Mouse (Mus musculus) kidney, embryonic 15.5 days (tissue): ENCODE measurements around the gene Grk3. TPM values are rescaled to one million over a fixed set of nuclear protein-coding genes. Genes with fewer than 3 reads are reported as not detected.

ENCODE experiments used
- ATAC-seq: fragments of 200-750 bp; cut with Nextera tagmentation; replicated peaks from 2 replicates; pipeline ENCODE4 v1.8.0; 2017; ENCODE audit warnings: moderate TSS enrichment; ENCODE audit not compliant: low FRiP score
- H3K27ac ChIP-seq: fragments of 300-500 bp; sonication (generic); 2 replicates; pipeline ENCODE4 v1.5.1; 2015; ENCODE audit warnings: mild to moderate bottlenecking, inconsistent platforms
- H3K27me3 ChIP-seq: fragments of 300-500 bp; sonication (generic); 2 replicates; pipeline ENCODE4 v1.6.1; 2015; ENCODE audit warnings: inconsistent platforms
- H3K36me3 ChIP-seq: fragments of 300-500 bp; sonication (generic); 2 replicates; pipeline ENCODE4 v1.6.1; 2015; ENCODE audit warnings: inconsistent platforms
- H3K4me1 ChIP-seq: fragments of 300-500 bp; sonication (generic); 2 replicates; pipeline ENCODE4 v1.6.1; 2015; ENCODE audit warnings: inconsistent platforms
- H3K4me2 ChIP-seq: fragments of 300-500 bp; sonication (generic); 2 replicates; pipeline ENCODE4 v1.6.1; 2015; ENCODE audit warnings: moderate library complexity, mild to moderate bottlenecking, inconsistent platforms
- H3K4me3 ChIP-seq: fragments of 300-500 bp; sonication (generic); replicated peaks from 2 replicates; pipeline ENCODE4 v1.5.1; 2015; ENCODE audit warnings: mild to moderate bottlenecking, inconsistent platforms
- H3K9ac ChIP-seq: fragments of 300-500 bp; sonication (generic); 2 replicates; pipeline ENCODE4 v1.6.1; 2015; ENCODE audit warnings: mild to moderate bottlenecking, inconsistent platforms
- H3K9me3 ChIP-seq: fragments of 300-500 bp; sonication (generic); replicated peaks from 2 replicates; pipeline ENCODE4 v1.6.1; 2016; ENCODE audit warnings: inconsistent platforms
- WGBS: fragments of 180-500 bp; shearing (Covaris S2); methylation state at CpG from one replicate; pipeline ENCODE4 v1.1.7; 2015; ENCODE audit warnings: mixed read lengths; 5-methylcytosine and 5-hydroxymethylcytosine counted together
- polyA plus RNA-seq: library from polyadenylated mRNA; unstranded; fragments of >200 nt; fragmentation: Nextera tagmentation; extraction: Ambion mirVana; gene quantifications from 2 replicates; pipeline ENCODE4 v1.2.1, GENCODE M21; 2015

Gene Grk3
- polyA plus RNA-seq, 1 experiment from 2014 or later = 11.9 TPM

- Histone ChIP-seq H3K36me3 (0 out of 2 replicates have a peak, but pooled peaks cover 4% of the 10 kb centered on the region), H3K4me2 (no peak overlapping the region), H3K4me1 (peaks cover 10% of the 10 kb centered on the region), H3K9ac (no peak overlapping the region), H3K27me3 (no peaks in the 10 kb centered on the region), H3K9me3 (no peaks in the 10 kb centered on the region), H3K4me3 (no peak overlapping the region), H3K27ac (no peak overlapping the region)
- WGBS = 94% methylated on average over 5 of the region's 5 CpGs
- ATAC-seq = no peak
Observed at GRCm38 (mm10) chr5:112925422-112925821, 90.2 kb downstream of the Grk3 start.

DNA sequence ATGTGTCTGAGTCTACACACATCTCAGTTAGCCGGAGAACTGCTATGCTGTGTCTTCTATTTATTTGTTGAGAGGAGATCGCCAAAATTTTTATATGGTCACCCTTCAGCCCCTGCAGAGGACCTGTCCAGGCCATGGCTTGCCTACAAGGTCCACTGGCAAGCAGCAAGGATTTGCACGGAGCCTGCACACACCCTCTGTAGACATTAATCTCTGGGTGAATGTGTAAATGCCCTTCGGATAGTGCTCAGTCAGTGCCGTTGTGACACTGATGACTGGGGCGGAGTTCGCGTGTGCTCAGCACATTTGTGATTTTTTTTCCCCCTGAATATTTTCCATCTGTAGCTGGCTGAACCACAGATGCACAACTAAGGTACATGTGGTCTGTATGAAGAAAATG is 90.8 kb downstream of the Grk3 start:
- Histone ChIP-seq H3K27me3 (no peaks in the 10 kb centered on the region), H3K4me2 (no peak overlapping the region), H3K27ac (no peak overlapping the region), H3K36me3 (0 out of 2 replicates have a peak, but pooled peaks cover 4% of the 10 kb centered on the region), H3K4me1 (peaks cover 10% of the 10 kb centered on the region), H3K9ac (no peak overlapping the region), H3K9me3 (no peaks in the 10 kb centered on the region), H3K4me3 (no peak overlapping the region)
- WGBS = 82% methylated on average over 8 of the region's 8 CpGs
- no peak for ATAC-seq

GRCm38 (mm10) chr5:112923841-112924240 is 91.8 kb downstream of the Grk3 start:
- H3K9ac ChIP-seq = no peak overlapping the region
- H3K4me2 ChIP-seq = no peak overlapping the region
- no peak overlapping the region for H3K4me3 ChIP-seq
- H3K27ac ChIP-seq = no peak overlapping the region
- H3K27me3 ChIP-seq = no peaks in the 10 kb centered on the region
- H3K9me3 ChIP-seq = no peaks in the 10 kb centered on the region
- no peak for ATAC-seq
- 0 out of 2 replicates have a peak, but pooled peaks cover 4% of the 10 kb centered on the region for H3K36me3 ChIP-seq
- WGBS = 95% methylated on average over 14 of the region's 14 CpGs
- H3K4me1 ChIP-seq = peaks cover 10% of the 10 kb centered on the region

- Histone ChIP-seq H3K27ac (no peak overlapping the region), H3K9ac (no peak overlapping the region), H3K4me2 (no peak overlapping the region), H3K36me3 (0 out of 2 replicates have a peak, but pooled peaks cover 4% of the 10 kb centered on the region), H3K4me3 (no peak overlapping the region), H3K27me3 (no peaks in the 10 kb centered on the region), H3K4me1 (no peaks in the 10 kb centered on the region), H3K9me3 (no peaks in the 10 kb centered on the region)
- ATAC-seq = no peak
Observed at GRCm38 (mm10) chr5:112921914-112922313, 93.7 kb downstream of the Grk3 start.

DNA sequence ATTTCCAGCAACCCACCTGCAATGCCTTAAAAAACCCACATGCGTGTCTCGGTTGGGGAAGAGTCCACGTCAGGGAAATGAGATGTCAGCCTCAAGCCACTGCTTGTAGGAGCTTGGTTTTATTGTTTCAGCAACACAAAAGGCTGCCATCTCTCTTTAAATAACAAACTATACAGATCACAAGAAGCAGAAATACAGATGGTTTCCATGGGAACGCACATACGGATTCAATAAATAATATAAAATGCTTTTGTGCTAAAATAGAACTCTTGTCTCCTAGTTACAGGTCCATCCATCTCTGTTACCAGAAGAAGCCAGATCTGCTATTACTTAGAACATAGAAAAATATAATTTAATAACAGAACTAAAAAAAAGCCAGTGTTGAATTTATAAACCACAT is 105.2 kb downstream of the Grk3 start:
- WGBS = 84% methylated on average over 5 of the region's 5 CpGs
- no peak overlapping the region for H3K4me3 ChIP-seq

DNA sequence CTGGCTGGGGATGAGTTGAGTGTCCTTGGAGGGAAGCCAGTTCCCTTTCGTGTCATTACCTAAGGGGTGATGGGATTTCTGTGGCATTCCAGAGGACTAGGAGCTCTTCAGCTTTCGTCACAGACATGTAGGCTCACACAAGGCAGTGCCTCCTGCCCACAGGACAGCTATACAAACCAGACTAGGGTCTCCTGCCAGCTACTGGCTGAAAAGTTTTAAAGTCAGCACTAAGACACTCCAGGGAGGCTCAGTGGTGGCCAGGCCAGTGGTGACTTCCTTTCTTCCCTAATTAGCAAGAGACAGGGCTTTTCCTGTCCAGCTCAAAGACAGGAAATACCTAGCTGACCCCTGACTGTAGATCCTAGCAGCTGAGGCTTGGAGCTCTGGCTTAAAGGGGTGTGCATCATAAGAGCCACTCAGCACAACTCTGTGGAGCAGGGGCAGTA is 107.4 kb downstream of the Grk3 start:
- H3K36me3 ChIP-seq = no peaks in the 10 kb centered on the region
- H3K9me3 ChIP-seq = no peaks in the 10 kb centered on the region
- H3K4me3 ChIP-seq = no peak overlapping the region
- no peak overlapping the region for H3K4me2 ChIP-seq
- H3K27ac ChIP-seq = 0 out of 2 replicates have a peak overlapping the region, but pooled peaks have one; percentile 48
- no peaks in the 10 kb centered on the region for H3K27me3 ChIP-seq
- no peak overlapping the region for H3K9ac ChIP-seq
- peaks cover 13% of the 10 kb centered on the region for H3K4me1 ChIP-seq
- WGBS = 47% methylated on average over 2 of the region's 2 CpGs
- ATAC-seq = 0 out of 2 replicates have a peak, but pooled peaks have one; percentile 25

More for the DNA sequence above, 105.2 kb downstream of the Grk3 start:
- Histone ChIP-seq H3K4me2 (no peak overlapping the region), H3K9me3 (no peaks in the 10 kb centered on the region), H3K36me3 (peaks cover 6% of the 10 kb centered on the region; the same call in 1 of the 2 replicates), H3K27me3 (no peaks in the 10 kb centered on the region), H3K9ac (no peak overlapping the region), H3K4me1 (peaks cover 13% of the 10 kb centered on the region), H3K27ac (no peak overlapping the region)
- no peak for ATAC-seq

GRCm38 (mm10) chr5:112907504-112907903 is 108.1 kb downstream of the Grk3 start:
- H3K4me2 ChIP-seq = no peak overlapping the region
- H3K27ac ChIP-seq = no peak overlapping the region
- peaks cover 13% of the 10 kb centered on the region for H3K4me1 ChIP-seq
- no peak for ATAC-seq
- H3K27me3 ChIP-seq = no peaks in the 10 kb centered on the region
- H3K4me3 ChIP-seq = no peak overlapping the region
- 42% methylated on average over 6 of the region's 6 CpGs for WGBS
- H3K36me3 ChIP-seq = no peaks in the 10 kb centered on the region
- no peak overlapping the region for H3K9ac ChIP-seq
- H3K9me3 ChIP-seq = no peaks in the 10 kb centered on the region

DNA sequence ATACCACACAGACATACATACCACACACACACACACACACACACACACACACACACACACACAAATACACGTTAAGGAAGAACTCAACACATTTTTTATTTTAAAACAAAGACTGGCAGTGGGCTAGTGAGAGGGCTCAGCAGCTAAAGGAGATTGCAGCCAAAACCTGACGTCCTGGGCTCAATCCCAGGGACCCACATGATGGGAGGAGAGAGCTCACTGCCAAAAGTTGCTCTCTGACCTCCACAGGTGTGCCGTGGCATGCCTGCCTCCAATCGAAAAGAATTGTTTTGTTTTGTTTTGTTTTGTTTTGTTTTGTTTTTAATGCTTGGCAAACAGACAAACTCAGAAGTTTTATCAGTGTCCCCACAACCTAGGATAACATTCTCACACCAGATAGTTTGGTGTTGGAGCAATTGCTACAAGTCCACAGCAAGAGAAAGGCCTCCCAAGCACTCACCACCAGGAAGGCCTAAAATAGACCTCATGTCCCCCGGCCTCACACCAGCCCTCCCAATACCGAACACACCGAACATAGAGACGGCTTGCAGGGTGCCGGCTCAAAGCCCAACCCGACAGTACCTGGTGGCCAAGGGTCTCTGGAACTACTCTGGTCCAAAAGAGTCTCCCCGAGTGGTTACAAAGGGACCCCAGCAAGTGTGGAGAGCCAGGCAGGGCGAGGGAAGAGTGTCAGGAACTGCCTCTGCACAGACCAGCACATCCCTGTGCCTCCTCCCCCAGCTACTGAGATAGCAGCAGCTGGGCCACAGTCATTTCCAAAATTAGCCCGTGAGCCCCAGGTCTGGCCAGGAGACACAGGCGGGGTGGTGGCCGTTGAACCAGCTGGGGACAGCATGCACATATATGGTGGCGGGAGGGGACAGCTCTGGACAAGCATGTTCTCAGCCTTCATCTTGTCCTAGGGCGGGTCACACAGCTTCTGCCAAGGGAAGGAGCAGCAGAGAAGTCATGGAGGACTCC is 119.6 kb downstream of the Grk3 start, which contains the start of gene Myo18b:
Myo18b (minus strand) TSS at position 689 of the 981 bp plus-strand sequence.
- H3K9me3 ChIP-seq = peaks cover 3% of the 10 kb centered on the region; the same call in 1 of the 2 replicates
- H3K27ac ChIP-seq = no peak within 1 kb of the TSS
- H3K4me2 ChIP-seq = no peak within 1 kb of the TSS
- ATAC-seq = no peak
- no peak within 1 kb of the TSS for H3K9ac ChIP-seq
- no peaks in the 10 kb centered on the region for H3K4me1 ChIP-seq
- H3K27me3 ChIP-seq = no peaks in the 10 kb centered on the region
- 77% methylated on average over 17 of the region's 17 CpGs for WGBS
- no peak within 1 kb of the TSS for H3K4me3 ChIP-seq
- no peaks in the 10 kb centered on the region for H3K36me3 ChIP-seq

DNA sequence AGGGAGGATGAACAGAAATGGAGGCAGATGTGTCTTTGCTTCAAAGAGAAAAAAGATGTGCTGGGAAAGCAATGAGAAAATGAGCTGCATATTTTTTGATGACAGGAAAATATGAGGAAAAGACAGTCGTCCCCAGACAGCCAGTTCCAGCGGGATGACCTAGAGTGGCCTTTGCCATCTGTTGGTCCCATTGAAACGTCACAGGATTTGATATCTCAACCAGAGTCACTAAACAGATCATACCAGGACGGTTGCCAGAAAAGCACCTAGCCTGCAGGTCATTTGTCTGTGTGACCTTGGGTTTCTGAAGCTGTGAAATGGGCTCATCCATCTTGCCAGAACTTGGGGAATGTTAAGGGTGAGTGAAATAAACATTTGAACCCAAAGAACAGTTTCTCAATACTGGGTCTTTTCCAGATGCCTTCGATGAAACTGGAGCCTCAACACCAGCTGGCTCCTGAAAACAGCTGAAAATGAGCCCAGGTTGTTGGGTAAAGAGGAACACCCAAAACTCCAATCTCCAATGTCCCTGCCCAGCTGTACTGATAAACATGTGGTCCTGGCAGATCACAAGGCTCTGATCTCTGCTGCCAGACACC is 122.0 kb downstream of the Grk3 start:
- Histone ChIP-seq H3K4me1 (no peaks in the 10 kb centered on the region), H3K27ac (no peak overlapping the region), H3K4me3 (no peak overlapping the region), H3K36me3 (no peaks in the 10 kb centered on the region), H3K9ac (no peak overlapping the region), H3K4me2 (no peak overlapping the region), H3K27me3 (no peaks in the 10 kb centered on the region), H3K9me3 (peaks cover 3% of the 10 kb centered on the region; the same call in 1 of the 2 replicates)
- ATAC-seq = no peak
- WGBS = 66% methylated on average over 5 of the region's 5 CpGs

DNA sequence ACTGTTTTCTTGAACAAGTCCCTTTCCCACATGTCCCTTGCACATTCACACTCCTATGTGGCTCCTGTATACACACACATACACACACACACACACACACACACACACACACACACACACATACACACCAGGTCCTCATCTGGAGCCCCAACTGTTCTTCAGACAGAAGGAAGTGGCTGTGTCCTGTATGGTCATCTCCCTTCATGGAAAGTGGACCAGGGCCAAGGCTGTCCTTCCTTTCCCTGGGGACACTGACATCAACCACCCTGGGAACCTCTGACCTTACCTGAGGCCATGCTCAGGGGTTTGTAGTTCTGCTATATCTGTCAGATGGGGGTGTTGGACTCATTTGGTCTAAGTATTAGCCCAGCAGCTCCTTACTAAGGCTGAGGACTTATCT is 123.2 kb downstream of the Grk3 start:
- no peak overlapping the region for H3K4me2 ChIP-seq
- no peaks in the 10 kb centered on the region for H3K36me3 ChIP-seq
- H3K27me3 ChIP-seq = no peaks in the 10 kb centered on the region
- H3K4me3 ChIP-seq = no peak overlapping the region
- no peak overlapping the region for H3K9ac ChIP-seq
- no peak overlapping the region for H3K27ac ChIP-seq
- no peak for ATAC-seq
- H3K9me3 ChIP-seq = peaks cover 3% of the 10 kb centered on the region; the same call in 1 of the 2 replicates
- H3K4me1 ChIP-seq = no peaks in the 10 kb centered on the region

DNA sequence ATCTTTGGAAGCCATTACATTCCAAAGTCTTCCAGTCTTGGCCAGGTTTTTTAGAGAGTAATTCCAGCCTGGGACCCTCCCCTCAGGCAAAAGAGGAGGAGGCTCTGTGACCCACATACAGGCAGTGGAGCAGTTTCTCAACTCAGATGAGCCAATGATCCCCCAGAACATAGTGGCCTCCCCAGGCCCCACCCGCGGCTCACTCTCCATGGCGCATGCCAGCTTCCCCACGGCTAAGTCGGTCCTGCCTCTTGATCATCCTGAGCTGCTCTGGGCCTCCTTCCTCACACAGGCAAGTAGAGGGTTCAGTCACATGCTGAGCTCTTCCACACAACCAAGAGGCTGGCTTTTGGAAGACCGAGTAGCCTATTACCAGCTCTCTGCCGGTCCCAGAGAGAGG is 126.9 kb downstream of the Grk3 start:
- H3K27me3 ChIP-seq = no peaks in the 10 kb centered on the region
- H3K4me2 ChIP-seq = no peak overlapping the region
- ATAC-seq = no peak
- H3K4me1 ChIP-seq = 0 out of 2 replicates have a peak, but pooled peaks cover 3% of the 10 kb centered on the region
- peaks cover 3% of the 10 kb centered on the region; the same call in 1 of the 2 replicates for H3K9me3 ChIP-seq
- no peaks in the 10 kb centered on the region for H3K36me3 ChIP-seq
- H3K27ac ChIP-seq = no peak overlapping the region
- no peak overlapping the region for H3K4me3 ChIP-seq
- 56% methylated on average over 7 of the region's 7 CpGs for WGBS
- no peak overlapping the region for H3K9ac ChIP-seq
